Mouse (Mus musculus) heart, embryonic 14.5 days (tissue): Measurements from ENCODE around the gene Ppp1r15b. TPM values are rescaled to one million over a fixed set of nuclear protein-coding genes. Genes with fewer than 3 reads are reported as not detected.

Experiments
- ATAC-seq: fragments of 200-750 bp; cut with Nextera tagmentation; 2 replicates; pipeline ENCODE4 v1.8.0; 2017; ENCODE audit warnings: low read depth, moderate TSS enrichment; ENCODE audit not compliant: insufficient number of reproducible peaks, insufficient read depth, low FRiP score
- H3K27ac ChIP-seq, 2 experiments: fragments of 200-500 bp in 1 of 2; fragments of 300-500 bp in 1 of 2; sonication (generic) in 1 of 2; replicated peaks in 1 of 2; 2 replicates each; pipeline ENCODE4 v1.5.1; 2012 to 2014; ENCODE audit warnings: low read depth in 2 of 2, low read length in 2 of 2, control low read depth in 1 of 2, mild to moderate bottlenecking in 1 of 2, mixed read lengths in 1 of 2; ENCODE audit not compliant: control insufficient read depth in 1 of 2, insufficient read depth in 1 of 2
- H3K27me3 ChIP-seq: fragments of 300-500 bp; sonication (generic); 2 replicates; pipeline ENCODE4 v1.6.1; 2014; ENCODE audit warnings: mild to moderate bottlenecking, low read length, control low read depth; ENCODE audit not compliant: control insufficient read depth, insufficient read depth
- H3K36me3 ChIP-seq: fragments of 300-500 bp; sonication (generic); 2 replicates; pipeline ENCODE4 v1.6.1; 2014; ENCODE audit warnings: mild to moderate bottlenecking, control low read depth, low read length, mixed read lengths; ENCODE audit not compliant: control insufficient read depth, insufficient read depth
- H3K4me1 ChIP-seq, 2 experiments: fragments of 200-500 bp in 1 of 2; fragments of 300-500 bp in 1 of 2; sonication (generic) in 1 of 2; 2 replicates each; pipeline ENCODE4 v1.6.1; 2012 to 2014; ENCODE audit warnings: low read length in 2 of 2, control low read depth in 1 of 2, mixed read lengths in 1 of 2; ENCODE audit not compliant: control insufficient read depth in 2 of 2, insufficient read depth in 2 of 2
- H3K4me2 ChIP-seq: fragments of 300-500 bp; sonication (generic); 2 replicates; pipeline ENCODE4 v1.6.1; 2014; ENCODE audit warnings: mild to moderate bottlenecking, low read length
- H3K4me3 ChIP-seq, 2 experiments: fragments of 200-500 bp in 1 of 2; fragments of 300-500 bp in 1 of 2; sonication (generic) in 1 of 2; 2 replicates each; pipeline ENCODE4 v1.5.1; 2012 to 2014; ENCODE audit warnings: low read length in 2 of 2, mild to moderate bottlenecking in 2 of 2, control low read depth in 1 of 2, low read depth in 1 of 2, moderate library complexity in 1 of 2; ENCODE audit not compliant: control insufficient read depth in 1 of 2, insufficient read depth in 1 of 2
- H3K9ac ChIP-seq: fragments of 300-500 bp; sonication (generic); 2 replicates; pipeline ENCODE4 v1.6.1; 2014; ENCODE audit warnings: mild to moderate bottlenecking, low read length
- H3K9me3 ChIP-seq: fragments of 300-500 bp; sonication (generic); 2 replicates; pipeline ENCODE4 v1.6.1; 2016; ENCODE audit warnings: low read length, control low read depth; ENCODE audit not compliant: control insufficient read depth
- WGBS: fragments of 180-500 bp; shearing (Covaris S2); extraction: QIAGEN DNeasy Blood & Tissue Kit; methylation state at CpG from one replicate; pipeline ENCODE4 v1.1.7; 2014; 5-methylcytosine and 5-hydroxymethylcytosine counted together
- polyA plus RNA-seq: library from polyadenylated mRNA; unstranded; fragments of >200 nt; fragmentation: Nextera tagmentation; extraction: Ambion mirVana; gene quantifications from 2 replicates; pipeline ENCODE4 v1.2.1, GENCODE M21; 2014

Gene Ppp1r15b
- polyA plus RNA-seq, 1 experiment from 2014 or later = 24.5 TPM

- no peak for ATAC-seq
- WGBS = 77% methylated on average over 5 of the region's 5 CpGs
- H3K4me1 ChIP-seq = no peaks in the 10 kb centered on the region
Observed at GRCm38 (mm10) chr1:133147324-133147723, 16.4 kb downstream of the Ppp1r15b start.

GRCm38 (mm10) chr1:133148122-133148521, 17.2 kb downstream of the Ppp1r15b start:
- 87% methylated on average over 8 of the region's 8 CpGs for WGBS
- no peak overlapping the region for H3K9ac ChIP-seq
- no peak for ATAC-seq
- H3K4me1 ChIP-seq = no peaks in the 10 kb centered on the region
- H3K4me3 ChIP-seq = no peak overlapping the region
- no peak overlapping the region for H3K27ac ChIP-seq
- H3K27me3 ChIP-seq = no peaks in the 10 kb centered on the region
- no peak overlapping the region for H3K4me2 ChIP-seq
- H3K9me3 ChIP-seq = peaks cover 10% of the 10 kb centered on the region; the same call in 1 of the 2 replicates
- no peaks in the 10 kb centered on the region for H3K36me3 ChIP-seq

More at GRCm38 (mm10) chr1:133147324-133147723, 16.4 kb downstream of the Ppp1r15b start:
- Histone ChIP-seq H3K36me3 (no peaks in the 10 kb centered on the region), H3K27ac (no peak overlapping the region), H3K9ac (no peak overlapping the region), H3K27me3 (no peaks in the 10 kb centered on the region), H3K9me3 (peaks cover 10% of the 10 kb centered on the region; the same call in 1 of the 2 replicates), H3K4me3 (no peak overlapping the region), H3K4me2 (no peak overlapping the region)

GRCm38 (mm10) chr1:133150556-133150955, 19.6 kb downstream of the Ppp1r15b start:
- Histone ChIP-seq H3K9me3 (peaks cover 10% of the 10 kb centered on the region; the same call in 1 of the 2 replicates), H3K27ac (no peak overlapping the region), H3K36me3 (no peaks in the 10 kb centered on the region), H3K4me3 (no peak overlapping the region), H3K27me3 (no peaks in the 10 kb centered on the region), H3K4me2 (no peak overlapping the region), H3K9ac (no peak overlapping the region), H3K4me1 (no peaks in the 10 kb centered on the region)
- ATAC-seq = no peak
- 94% methylated on average over 2 of the region's 2 CpGs for WGBS

- no peak overlapping the region for H3K4me2 ChIP-seq
- no peak overlapping the region for H3K27ac ChIP-seq
- no peak overlapping the region for H3K4me3 ChIP-seq
- H3K36me3 ChIP-seq = no peaks in the 10 kb centered on the region
- 90% methylated on average over 3 of the region's 3 CpGs for WGBS
- H3K27me3 ChIP-seq = no peaks in the 10 kb centered on the region
- peaks cover 10% of the 10 kb centered on the region; the same call in 1 of the 2 replicates for H3K9me3 ChIP-seq
- ATAC-seq = no peak
- H3K9ac ChIP-seq = no peak overlapping the region
- no peaks in the 10 kb centered on the region for H3K4me1 ChIP-seq
Observed at GRCm38 (mm10) chr1:133152213-133152612, 21.3 kb downstream of the Ppp1r15b start.

GRCm38 (mm10) chr1:133155270-133155669, 24.3 kb downstream of the Ppp1r15b start:
- Histone ChIP-seq H3K9me3 (no peaks in the 10 kb centered on the region), H3K27ac (no peak overlapping the region), H3K4me1 (peaks cover 5% of the 10 kb centered on the region in 2 experiments; a peak in 3 of 4 replicates), H3K27me3 (peaks cover 5% of the 10 kb centered on the region; the same call in 1 of the 2 replicates), H3K4me2 (no peak overlapping the region), H3K9ac (no peak overlapping the region), H3K36me3 (no peaks in the 10 kb centered on the region), H3K4me3 (no peak overlapping the region)
- 85% methylated on average over 6 of the region's 6 CpGs for WGBS
- ATAC-seq = no peak

GRCm38 (mm10) chr1:133159128-133159564, 28.2 kb downstream of the Ppp1r15b start:
- H3K4me3 ChIP-seq = peak overlapping the region in 1 of 2 experiments; percentile 9; a peak in 1 of 4 replicates
- 26% methylated on average over 7 of the region's 7 CpGs for WGBS

GRCm38 (mm10) chr1:133161559-133161958, 30.6 kb downstream of the Ppp1r15b start:
- peaks cover 8 to 16% of the 10 kb centered on the region in 2 experiments for H3K4me1 ChIP-seq
- H3K27me3 ChIP-seq = peaks cover 51% of the 10 kb centered on the region
- 56% methylated on average over 4 of the region's 4 CpGs for WGBS
- H3K4me3 ChIP-seq = no peak overlapping the region
- no peak for ATAC-seq
- H3K9ac ChIP-seq = no peak overlapping the region
- no peaks in the 10 kb centered on the region for H3K36me3 ChIP-seq
- H3K9me3 ChIP-seq = no peaks in the 10 kb centered on the region
- H3K4me2 ChIP-seq = no peak overlapping the region
- no peak overlapping the region for H3K27ac ChIP-seq

More at GRCm38 (mm10) chr1:133159128-133159564, 28.2 kb downstream of the Ppp1r15b start:
- peak overlapping the region; percentile 47 for H3K4me2 ChIP-seq
- H3K27ac ChIP-seq = peak overlapping the region; percentile 21 to 44; a peak in 2 of 4 replicates
- H3K9ac ChIP-seq = 0 out of 2 replicates have a peak overlapping the region, but pooled peaks have one; percentile 21
- no peaks in the 10 kb centered on the region for H3K9me3 ChIP-seq
- H3K27me3 ChIP-seq = peaks cover 32% of the 10 kb centered on the region
- H3K4me1 ChIP-seq = peaks cover 5 to 11% of the 10 kb centered on the region in 2 experiments
- H3K36me3 ChIP-seq = no peaks in the 10 kb centered on the region
- no peak for ATAC-seq

GRCm38 (mm10) chr1:133162046-133162445, 31.1 kb downstream of the Ppp1r15b start:
- H3K9ac ChIP-seq = no peak overlapping the region
- no peak overlapping the region for H3K27ac ChIP-seq
- no peak for ATAC-seq
- 66% methylated on average over 10 of the region's 10 CpGs for WGBS
- peaks cover 54% of the 10 kb centered on the region for H3K27me3 ChIP-seq
- H3K4me2 ChIP-seq = no peak overlapping the region
- H3K36me3 ChIP-seq = no peaks in the 10 kb centered on the region
- H3K4me3 ChIP-seq = no peak overlapping the region
- peaks cover 8 to 16% of the 10 kb centered on the region in 2 experiments for H3K4me1 ChIP-seq
- no peaks in the 10 kb centered on the region for H3K9me3 ChIP-seq
